Mouse (Mus musculus): ENCODE results near the gene Sipa1l1. TPM values are rescaled to one million over a fixed set of nuclear protein-coding genes. Genes with fewer than 3 reads are reported as not detected.

Sipa1l1 gene
- total and polyA plus RNA-seq, 2 experiments from 2014 or later, result 7.0 to 17.1 TPM

DNA sequence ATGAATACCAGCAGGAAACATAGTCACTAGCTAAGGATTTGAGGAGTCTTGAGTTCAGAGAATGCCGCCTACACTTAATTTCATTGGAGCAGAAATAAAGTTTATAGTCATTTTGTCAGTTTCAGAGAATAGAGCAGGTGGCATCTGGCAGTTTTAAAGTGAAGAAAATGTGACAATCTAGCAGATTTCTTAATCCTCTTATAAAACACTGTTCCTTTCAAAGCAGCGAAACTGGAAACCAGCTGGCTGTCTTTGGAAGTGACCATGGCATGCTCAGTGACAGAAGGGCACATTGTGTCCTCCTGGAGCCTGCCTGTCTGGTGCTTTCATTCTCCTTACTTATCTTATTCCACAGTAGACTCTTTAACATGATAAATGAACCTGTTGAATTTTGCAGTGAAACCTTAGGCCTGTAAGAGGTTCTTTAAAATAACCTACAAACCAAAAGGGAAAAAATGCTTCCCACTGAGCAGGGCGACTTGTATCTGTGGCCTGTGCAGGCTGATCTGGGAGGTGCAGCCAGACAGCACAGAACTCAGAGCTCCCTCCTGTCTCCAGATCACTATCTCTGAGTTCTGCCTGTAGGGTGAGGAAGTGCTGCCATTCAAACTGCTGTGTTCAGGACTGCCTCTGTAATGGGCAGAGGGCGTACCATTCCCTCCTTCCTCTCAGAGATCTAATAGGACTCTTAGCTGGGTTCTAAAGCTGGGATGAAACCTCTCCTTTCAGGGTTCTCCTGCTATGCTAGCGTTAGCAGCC, 200.5 kb downstream of the Sipa1l1 start:
- H3K4me3 ChIP-seq (ENCODE audit: low read depth, low read length), result no peak overlapping the region
- DNase-seq (ENCODE audit: low spot score) (no peak), ATAC-seq (ENCODE audit: insufficient read depth, low read depth) (no peak)
- 64% methylated on average over 5 of the region's 5 CpGs for WGBS
- H3K4me2 ChIP-seq (ENCODE audit: low read depth, low read length), result no peak overlapping the region
- H3K9me3 ChIP-seq (replicated peaks; ENCODE audit: control insufficient read depth, low read length), result no peaks in the 10 kb centered on the region
- H3K27ac ChIP-seq (ENCODE audit: low read depth), result no peak overlapping the region
- peaks cover 9% of the 10 kb centered on the region for H3K4me1 ChIP-seq (ENCODE audit: control insufficient read depth, insufficient read depth)
- H3K36me3 ChIP-seq (replicated peaks; ENCODE audit: control insufficient read depth, insufficient read depth, low read length), result no peaks in the 10 kb centered on the region
- H3K27me3 ChIP-seq (ENCODE audit: control insufficient read depth, insufficient read depth, low read length), result no peaks in the 10 kb centered on the region
- TF ChIP-seq EP300 (IDR thresholded peaks at IDR 0.05; ENCODE audit: low read depth), result no peak
- TF ChIP-seq CTCF (IDR thresholded peaks at IDR 0.05; ENCODE audit: low read depth), result no peak
- H3K9ac ChIP-seq (replicated peaks; ENCODE audit: low read depth, low read length), result no peak overlapping the region

DNA sequence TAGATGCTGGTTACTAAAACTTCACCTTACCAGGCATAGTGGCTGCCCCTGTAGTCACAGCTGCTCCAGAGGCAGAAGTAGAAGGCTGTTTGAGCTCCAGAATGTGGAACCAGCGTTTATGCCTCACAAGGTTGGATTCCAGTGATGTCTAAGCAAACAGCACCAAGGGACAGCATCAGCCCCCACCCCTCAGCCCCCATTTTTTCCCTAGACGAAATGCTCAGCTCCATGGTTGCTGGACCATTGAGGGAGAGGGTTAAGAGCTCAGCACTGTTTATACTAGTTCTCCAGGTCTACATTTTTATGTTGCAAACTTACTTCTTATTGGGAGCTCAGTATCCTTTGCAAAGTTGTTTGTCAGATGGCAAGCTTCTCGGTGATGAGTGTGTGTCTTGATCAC, 202.1 kb downstream of the Sipa1l1 start:
- H3K27ac ChIP-seq (ENCODE audit: low read depth), result no peak overlapping the region
- H3K9me3 ChIP-seq (replicated peaks; ENCODE audit: control insufficient read depth, low read length), result no peaks in the 10 kb centered on the region
- H3K4me3 ChIP-seq (ENCODE audit: low read depth, low read length), result no peak overlapping the region
- no peak for ATAC-seq (ENCODE audit: insufficient read depth, low read depth)
- no peak overlapping the region for H3K4me2 ChIP-seq (ENCODE audit: low read depth, low read length)
- no peaks in the 10 kb centered on the region for H3K27me3 ChIP-seq (ENCODE audit: control insufficient read depth, insufficient read depth, low read length)
- WGBS, result 77% methylated on average over 3 of the region's 3 CpGs
- no peak for DNase-seq (ENCODE audit: low spot score)
- H3K4me1 ChIP-seq (ENCODE audit: control insufficient read depth, insufficient read depth), result peaks cover 9% of the 10 kb centered on the region
- no peak overlapping the region for H3K9ac ChIP-seq (replicated peaks; ENCODE audit: low read depth, low read length)
- H3K36me3 ChIP-seq (replicated peaks; ENCODE audit: control insufficient read depth, insufficient read depth, low read length), result no peaks in the 10 kb centered on the region; the same call in 1 of the 2 replicates
- no peak for TF ChIP-seq EP300 (IDR thresholded peaks at IDR 0.05; ENCODE audit: low read depth)
- no peak for TF ChIP-seq CTCF (IDR thresholded peaks at IDR 0.05; ENCODE audit: low read depth)

DNA sequence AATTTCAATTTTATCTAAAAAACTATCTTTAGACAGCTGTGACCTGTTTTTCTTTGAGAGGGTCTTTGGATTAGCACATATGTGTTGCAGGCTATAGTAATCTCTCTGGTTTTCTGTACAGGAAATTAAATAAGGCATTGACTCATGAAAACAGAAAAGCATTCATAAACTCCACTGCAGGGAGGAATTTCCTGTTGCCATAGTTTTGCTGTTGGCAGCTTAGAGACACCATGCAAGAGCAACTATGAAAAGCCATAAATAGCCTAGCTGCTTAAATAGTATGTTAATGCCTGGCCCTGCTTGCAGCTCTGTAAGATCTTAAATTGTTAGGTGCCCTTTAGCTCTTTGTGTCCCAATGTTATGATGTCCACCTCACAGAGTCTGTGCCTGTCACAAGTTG, 204.9 kb downstream of the Sipa1l1 start:
- peak; percentile 47 for DNase-seq (ENCODE audit: low spot score)
- no peak overlapping the region for H3K9ac ChIP-seq (replicated peaks; ENCODE audit: low read depth, low read length)
- H3K27ac ChIP-seq (ENCODE audit: low read depth), result peak overlapping the region; percentile 66
- TF ChIP-seq EP300 (IDR thresholded peaks at IDR 0.05; ENCODE audit: low read depth) (no peak), CTCF (IDR thresholded peaks at IDR 0.05; ENCODE audit: low read depth) (no peak)
- H3K9me3 ChIP-seq (replicated peaks; ENCODE audit: control insufficient read depth, low read length), result no peaks in the 10 kb centered on the region
- no peak overlapping the region for H3K4me2 ChIP-seq (ENCODE audit: low read depth, low read length)
- no peak; the same call in 1 of the 2 replicates for ATAC-seq (ENCODE audit: insufficient read depth, low read depth)
- H3K27me3 ChIP-seq (ENCODE audit: control insufficient read depth, insufficient read depth, low read length), result no peaks in the 10 kb centered on the region
- H3K4me1 ChIP-seq (ENCODE audit: control insufficient read depth, insufficient read depth), result peaks cover 9% of the 10 kb centered on the region
- no peak overlapping the region for H3K4me3 ChIP-seq (ENCODE audit: low read depth, low read length)
- H3K36me3 ChIP-seq (replicated peaks; ENCODE audit: control insufficient read depth, insufficient read depth, low read length), result no peaks in the 10 kb centered on the region; the same call in 1 of the 2 replicates

DNA sequence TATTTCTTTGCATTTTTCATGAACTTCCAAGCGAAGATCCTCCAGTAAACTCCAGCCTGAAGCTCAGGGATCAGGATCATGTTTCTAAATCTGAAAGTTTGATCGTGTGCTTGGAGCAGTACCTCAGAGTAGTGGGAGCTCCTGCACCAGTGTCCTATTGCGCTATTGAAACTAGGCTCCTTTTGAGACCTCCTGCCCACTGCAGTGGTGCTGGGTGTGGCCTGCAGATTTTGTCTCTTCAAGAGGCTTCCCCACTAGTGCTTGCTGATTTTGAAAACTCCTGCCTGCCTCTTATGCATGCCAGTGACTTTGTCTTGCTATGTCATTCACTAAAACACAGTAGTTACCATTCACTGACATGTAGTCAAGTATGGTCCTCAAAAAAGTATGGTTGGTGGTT, 213.8 kb downstream of the Sipa1l1 start:
- Histone ChIP-seq H3K4me3 (ENCODE audit: low read depth, low read length) (no peak overlapping the region), H3K4me2 (ENCODE audit: low read depth, low read length) (no peak overlapping the region), H3K4me1 (ENCODE audit: control insufficient read depth, insufficient read depth) (peaks cover 5% of the 10 kb centered on the region; the same call in 1 of the 2 replicates), H3K9me3 (replicated peaks; ENCODE audit: control insufficient read depth, low read length) (no peaks in the 10 kb centered on the region), H3K27me3 (ENCODE audit: control insufficient read depth, insufficient read depth, low read length) (no peaks in the 10 kb centered on the region), H3K36me3 (replicated peaks; ENCODE audit: control insufficient read depth, insufficient read depth, low read length) (peaks cover 13% of the 10 kb centered on the region), H3K9ac (replicated peaks; ENCODE audit: low read depth, low read length) (no peak overlapping the region), H3K27ac (ENCODE audit: low read depth) (no peak overlapping the region)
- ATAC-seq (ENCODE audit: insufficient read depth, low read depth) (no peak), DNase-seq (ENCODE audit: low spot score) (no peak)
- 69% methylated on average over 3 of the region's 3 CpGs for WGBS
- TF ChIP-seq CTCF (IDR thresholded peaks at IDR 0.05; ENCODE audit: low read depth) (no peak), EP300 (IDR thresholded peaks at IDR 0.05; ENCODE audit: low read depth) (no peak)

DNA sequence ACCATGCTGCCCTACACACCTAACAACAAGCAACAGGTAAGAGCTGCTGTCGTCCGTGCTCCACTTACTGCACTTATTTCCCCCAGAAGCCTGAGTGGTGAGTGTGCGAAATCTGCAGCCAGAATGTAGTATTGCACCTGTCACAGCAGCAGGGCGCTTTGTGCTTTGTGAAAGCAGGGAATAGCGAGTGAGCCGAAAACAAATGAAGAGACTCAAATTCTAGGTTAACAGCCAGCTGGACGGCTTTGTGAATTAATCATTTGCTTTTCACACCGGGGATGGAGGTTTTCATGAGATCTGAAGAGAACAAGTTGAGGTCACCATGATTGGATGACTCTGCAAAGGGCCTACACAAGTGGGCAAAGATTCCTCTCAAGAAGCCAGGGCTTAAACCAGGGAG, 215.6 kb downstream of the Sipa1l1 start:
- TF ChIP-seq CTCF (IDR thresholded peaks at IDR 0.05; ENCODE audit: low read depth) (no peak), EP300 (IDR thresholded peaks at IDR 0.05; ENCODE audit: low read depth) (no peak)
- WGBS, result 87% methylated on average over 8 of the region's 8 CpGs
- ATAC-seq (ENCODE audit: insufficient read depth, low read depth) (no peak), DNase-seq (ENCODE audit: low spot score) (no peak)
- peaks cover 5% of the 10 kb centered on the region; the same call in 1 of the 2 replicates for H3K4me1 ChIP-seq (ENCODE audit: control insufficient read depth, insufficient read depth)
- H3K4me2 ChIP-seq (ENCODE audit: low read depth, low read length), result no peak overlapping the region
- H3K27me3 ChIP-seq (ENCODE audit: control insufficient read depth, insufficient read depth, low read length), result no peaks in the 10 kb centered on the region
- H3K9me3 ChIP-seq (replicated peaks; ENCODE audit: control insufficient read depth, low read length), result no peaks in the 10 kb centered on the region
- H3K4me3 ChIP-seq (ENCODE audit: low read depth, low read length), result no peak overlapping the region
- no peak overlapping the region for H3K27ac ChIP-seq (ENCODE audit: low read depth)
- no peak overlapping the region for H3K9ac ChIP-seq (replicated peaks; ENCODE audit: low read depth, low read length)
- peaks cover 13% of the 10 kb centered on the region for H3K36me3 ChIP-seq (replicated peaks; ENCODE audit: control insufficient read depth, insufficient read depth, low read length)

DNA sequence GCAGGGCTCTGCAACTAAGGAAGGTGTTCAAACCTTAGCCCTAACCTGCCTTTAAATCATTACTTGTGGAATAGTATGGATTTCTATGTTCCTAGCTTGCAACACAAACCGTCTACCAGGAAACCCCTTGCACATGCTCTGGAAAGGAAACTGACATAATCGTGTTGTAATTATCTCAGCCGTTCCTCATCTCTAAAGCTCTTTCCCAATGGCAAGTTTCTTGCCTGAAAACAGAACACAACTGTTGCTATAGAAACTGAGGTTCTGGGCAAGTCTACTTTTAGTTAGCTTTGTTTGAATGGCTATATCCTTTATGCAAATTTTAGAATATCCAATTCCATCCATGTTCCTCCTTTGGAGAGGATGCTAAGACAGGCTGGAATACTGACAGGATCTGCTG, 217.9 kb downstream of the Sipa1l1 start:
- DNase-seq (ENCODE audit: low spot score) (no peak), ATAC-seq (ENCODE audit: insufficient read depth, low read depth) (no peak)
- no peak overlapping the region for H3K4me3 ChIP-seq (ENCODE audit: low read depth, low read length)
- H3K9ac ChIP-seq (replicated peaks; ENCODE audit: low read depth, low read length), result no peak overlapping the region
- H3K36me3 ChIP-seq (replicated peaks; ENCODE audit: control insufficient read depth, insufficient read depth, low read length), result peaks cover 13% of the 10 kb centered on the region
- WGBS, result 55% methylated on average over 3 of the region's 3 CpGs
- H3K4me1 ChIP-seq (ENCODE audit: control insufficient read depth, insufficient read depth), result peaks cover 5% of the 10 kb centered on the region; the same call in 1 of the 2 replicates
- no peak overlapping the region for H3K27ac ChIP-seq (ENCODE audit: low read depth)
- no peak for TF ChIP-seq EP300 (IDR thresholded peaks at IDR 0.05; ENCODE audit: low read depth)
- no peak for TF ChIP-seq CTCF (IDR thresholded peaks at IDR 0.05; ENCODE audit: low read depth)
- H3K27me3 ChIP-seq (ENCODE audit: control insufficient read depth, insufficient read depth, low read length), result no peaks in the 10 kb centered on the region
- H3K4me2 ChIP-seq (ENCODE audit: low read depth, low read length), result no peak overlapping the region
- no peaks in the 10 kb centered on the region for H3K9me3 ChIP-seq (replicated peaks; ENCODE audit: control insufficient read depth, low read length)
